Mouse (Mus musculus) CD4-positive helper T cell, adult 2 months (primary cell): Measurements from ENCODE around the gene Reck.
A peak's percentile ranks its signal among the peaks of the same experiment; 100 is the strongest.

Experiments
- DNase-seq: peaks from one replicate; pipeline ENCODE4 v3.0.0-alpha.2; 2012; ENCODE audit warnings: low read depth, missing footprints, low spot score

Gene Reck

DNA sequence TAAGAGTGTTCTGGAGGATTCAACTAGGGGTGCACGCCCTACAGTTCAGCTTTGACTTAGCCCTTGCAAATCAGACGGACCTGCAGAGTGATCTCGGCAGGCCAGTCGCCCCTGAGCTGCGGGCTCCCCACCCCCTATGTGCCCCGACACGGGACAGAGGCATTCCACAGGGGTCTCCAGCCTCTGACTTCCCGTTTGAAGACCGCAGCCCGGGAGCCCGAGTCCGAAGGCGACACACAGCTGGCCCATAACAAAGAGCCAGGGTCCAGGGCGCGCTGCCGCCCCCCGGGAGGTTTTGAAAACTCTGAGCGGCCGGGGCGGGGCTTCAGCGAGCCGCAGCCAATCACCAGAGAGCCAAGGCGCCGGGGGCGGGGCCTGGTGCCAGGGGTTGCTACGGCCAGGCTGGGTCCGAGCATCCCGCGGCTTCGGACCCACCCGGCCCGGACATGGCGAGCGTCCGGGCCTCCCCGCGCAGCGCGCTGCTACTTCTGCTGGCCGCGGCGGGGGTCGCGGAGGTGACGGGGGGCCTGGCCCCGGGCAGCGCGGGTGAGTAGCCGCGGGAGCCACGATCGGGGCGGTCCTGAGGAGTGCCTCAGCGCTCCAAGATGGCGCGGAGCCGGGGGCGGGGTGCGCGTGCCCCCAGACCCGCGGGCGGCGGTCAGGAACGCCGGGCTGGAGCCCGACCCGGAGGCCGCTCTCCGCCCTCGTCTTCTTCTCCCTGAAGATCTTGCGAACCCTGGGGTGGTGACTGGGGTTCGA, at the start of gene Reck:
TSS of gene Reck (plus strand) at position 371 of the 759 bp plus-strand sequence.
- peak; percentile 78 for DNase-seq

DNA sequence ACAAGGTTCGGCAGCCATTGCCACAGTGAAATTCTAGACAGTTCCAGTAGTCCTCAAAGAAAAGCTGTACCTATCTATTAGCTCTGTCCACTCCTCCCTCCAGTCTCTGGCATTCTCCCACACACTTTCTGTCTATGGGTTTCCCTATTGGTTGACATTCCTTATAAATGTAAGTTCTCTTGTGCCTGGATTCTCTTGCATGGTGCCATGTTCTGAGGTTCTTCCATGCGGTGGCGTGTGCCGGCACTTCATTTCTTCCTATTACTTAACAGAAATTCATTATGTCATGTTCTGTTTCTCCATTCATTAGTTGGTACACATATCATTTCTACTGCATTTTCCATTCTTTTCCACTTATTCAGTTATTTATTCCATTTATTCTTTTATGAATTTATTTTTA, 46.5 kb upstream of the Reck start:
- DNase-seq = no peak

DNA sequence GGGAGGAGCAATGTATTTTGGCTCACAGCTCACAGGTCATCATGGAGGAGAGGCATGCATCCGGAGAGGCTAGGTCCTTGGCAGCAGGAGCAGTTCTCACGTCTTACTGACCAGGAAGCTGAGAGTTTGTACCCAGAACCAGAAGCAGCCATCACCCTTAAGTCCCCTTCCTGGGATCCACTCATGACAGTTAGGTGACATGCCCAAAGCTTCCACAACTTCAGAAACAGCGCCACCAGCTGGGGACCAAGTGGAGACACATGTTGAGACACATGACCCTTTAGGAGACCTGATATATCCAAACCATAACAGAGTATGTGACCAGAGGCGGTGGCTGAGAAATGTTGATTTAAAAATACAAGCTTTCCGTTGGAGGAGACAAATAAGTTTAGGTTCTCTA, 43.3 kb upstream of the Reck start:
- no peak for DNase-seq

DNA sequence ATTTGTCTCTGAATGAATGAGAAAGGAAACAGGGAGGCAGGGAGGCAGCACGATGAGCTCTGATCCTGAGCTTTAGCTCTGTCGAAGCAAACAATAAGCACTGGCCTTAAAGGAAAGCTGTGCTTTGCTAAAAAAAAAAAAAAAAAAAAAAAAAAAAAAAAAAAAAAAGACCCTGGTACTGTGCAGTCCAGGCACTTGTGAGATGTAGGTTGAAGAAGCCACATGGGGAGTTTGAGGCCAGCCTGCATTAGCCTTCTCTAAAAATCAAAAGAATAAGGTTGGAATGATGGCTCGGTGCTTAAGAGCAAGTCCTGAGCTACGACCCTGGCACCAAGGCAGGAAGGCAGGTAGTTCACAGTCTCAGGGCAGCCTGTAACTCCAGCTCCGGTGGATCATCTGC, 41.6 kb upstream of the Reck start:
- no peak for DNase-seq

DNA sequence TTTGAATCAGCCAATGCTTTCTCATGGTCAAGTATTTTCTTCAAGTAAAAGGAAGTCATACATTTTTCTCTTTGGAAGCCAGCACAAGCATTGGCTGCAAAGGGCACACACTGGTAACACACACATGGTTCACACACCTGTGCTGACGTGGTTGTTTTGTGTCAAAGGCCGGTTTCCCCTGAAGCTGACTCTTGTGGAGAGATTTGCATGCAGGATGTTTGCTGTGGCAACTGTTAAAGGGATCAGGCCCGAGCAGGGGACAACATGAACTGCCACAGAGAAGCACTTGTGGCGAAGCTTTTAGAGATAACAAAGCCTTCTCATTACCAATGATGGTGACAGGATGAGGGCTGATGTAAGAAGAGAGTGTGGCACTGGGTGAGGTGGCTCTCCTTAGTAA, 40.6 kb upstream of the Reck start:
- DNase-seq = peak; percentile 70

DNA sequence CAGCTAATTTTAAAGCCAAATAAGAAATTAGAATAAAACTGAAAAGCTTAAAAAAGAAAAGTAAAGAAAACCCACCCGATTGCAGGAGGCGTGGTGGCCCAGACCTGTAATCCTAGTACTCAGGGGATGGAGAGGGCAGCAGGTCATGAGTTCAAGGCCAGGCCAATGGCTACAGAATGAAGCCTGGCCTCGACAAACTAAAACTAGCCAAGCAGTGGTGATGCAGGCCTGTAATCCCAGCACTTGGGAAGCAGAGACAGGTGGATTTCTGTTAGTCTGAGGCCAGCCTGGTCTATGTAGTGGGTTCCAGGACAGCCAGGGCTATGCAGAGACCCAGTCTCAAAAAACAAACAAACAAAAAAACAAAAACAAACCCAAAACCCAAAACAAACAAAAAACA, 37.0 kb upstream of the Reck start:
- no peak for DNase-seq

DNA sequence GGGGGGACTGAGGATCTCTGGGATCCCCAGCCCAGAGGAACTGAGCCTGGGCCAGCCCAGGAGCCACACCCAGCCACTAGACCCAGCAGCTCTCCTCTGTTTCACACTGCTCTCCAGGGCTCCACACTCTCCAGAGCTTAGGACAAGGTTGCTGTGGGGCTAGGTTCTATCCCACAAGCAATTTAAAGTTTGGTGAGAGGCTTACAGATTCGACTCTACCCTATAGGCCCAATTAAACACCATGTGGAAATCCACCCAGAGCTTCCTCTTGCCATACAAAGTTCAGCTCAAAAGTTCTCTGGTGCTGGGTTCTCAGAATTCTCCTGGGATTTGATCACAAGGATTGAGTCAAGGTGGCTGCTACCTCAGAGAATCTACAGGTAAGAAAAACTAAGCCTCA, 35.2 kb upstream of the Reck start, which contains the start of gene Olfr157:
TSS of gene Olfr157 (minus strand) at position 101 of the 400 bp plus-strand sequence.
- DNase-seq = no peak

DNA sequence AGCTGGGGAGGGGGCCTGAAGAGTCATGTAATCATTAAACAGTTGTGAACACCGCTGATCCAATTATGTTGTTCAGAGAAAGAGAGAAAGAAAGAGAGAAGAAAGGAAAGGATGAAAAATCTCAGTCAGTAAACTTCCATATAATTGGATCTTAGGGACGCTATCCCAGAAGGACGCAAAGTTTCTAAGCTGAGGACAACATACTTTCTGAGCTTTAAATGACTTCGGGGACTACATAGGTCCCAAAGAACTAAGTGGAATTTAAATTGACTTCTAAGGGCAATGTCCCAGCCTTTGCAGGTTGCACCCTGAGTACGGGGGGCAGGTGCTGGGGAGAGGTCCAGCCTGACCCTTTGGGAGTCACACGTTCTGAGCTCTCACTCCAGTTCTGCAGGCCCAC, 24.1 kb upstream of the Reck start, which contains the start of gene Olfr155:
TSS of gene Olfr155 (plus strand) at position 301 of the 400 bp plus-strand sequence.
- DNase-seq = no peak

DNA sequence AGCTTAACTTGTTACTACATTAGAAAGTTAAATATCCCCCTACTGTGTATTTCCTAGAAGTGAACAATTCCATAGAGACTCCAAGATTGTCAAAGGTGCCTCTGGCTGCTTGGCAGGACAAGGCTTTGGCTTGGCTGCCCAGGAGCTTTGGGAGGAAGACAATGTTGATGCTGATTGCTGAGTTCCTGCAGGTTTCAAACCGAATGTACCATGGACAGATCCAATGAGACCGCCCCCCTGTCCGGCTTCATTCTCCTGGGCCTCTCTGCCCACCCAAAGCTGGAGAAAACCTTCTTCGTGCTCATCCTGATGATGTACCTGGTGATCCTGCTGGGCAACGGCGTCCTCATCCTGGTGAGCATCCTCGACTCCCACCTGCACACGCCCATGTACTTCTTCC, 21.2 kb upstream of the Reck start:
- no peak for DNase-seq

DNA sequence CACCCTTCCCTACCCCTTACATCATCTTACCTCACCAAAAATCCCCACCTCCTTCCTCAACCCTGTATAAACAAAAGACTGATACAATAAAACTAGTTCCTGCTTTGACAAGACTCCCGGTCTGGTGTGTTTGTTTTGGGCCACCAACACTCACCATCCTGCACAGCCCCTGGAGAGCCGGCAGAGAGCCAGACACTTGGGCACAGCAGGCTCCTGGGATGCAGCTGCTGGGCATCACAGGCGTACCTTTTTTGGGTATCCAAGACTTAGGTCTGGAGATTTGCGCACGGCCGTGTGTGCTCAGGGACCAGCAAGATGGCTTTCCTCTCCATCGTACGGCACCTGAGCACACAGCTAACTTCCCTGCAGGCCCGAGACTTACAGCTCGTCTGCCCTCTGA, 15.4 kb upstream of the Reck start:
- DNase-seq = no peak

DNA sequence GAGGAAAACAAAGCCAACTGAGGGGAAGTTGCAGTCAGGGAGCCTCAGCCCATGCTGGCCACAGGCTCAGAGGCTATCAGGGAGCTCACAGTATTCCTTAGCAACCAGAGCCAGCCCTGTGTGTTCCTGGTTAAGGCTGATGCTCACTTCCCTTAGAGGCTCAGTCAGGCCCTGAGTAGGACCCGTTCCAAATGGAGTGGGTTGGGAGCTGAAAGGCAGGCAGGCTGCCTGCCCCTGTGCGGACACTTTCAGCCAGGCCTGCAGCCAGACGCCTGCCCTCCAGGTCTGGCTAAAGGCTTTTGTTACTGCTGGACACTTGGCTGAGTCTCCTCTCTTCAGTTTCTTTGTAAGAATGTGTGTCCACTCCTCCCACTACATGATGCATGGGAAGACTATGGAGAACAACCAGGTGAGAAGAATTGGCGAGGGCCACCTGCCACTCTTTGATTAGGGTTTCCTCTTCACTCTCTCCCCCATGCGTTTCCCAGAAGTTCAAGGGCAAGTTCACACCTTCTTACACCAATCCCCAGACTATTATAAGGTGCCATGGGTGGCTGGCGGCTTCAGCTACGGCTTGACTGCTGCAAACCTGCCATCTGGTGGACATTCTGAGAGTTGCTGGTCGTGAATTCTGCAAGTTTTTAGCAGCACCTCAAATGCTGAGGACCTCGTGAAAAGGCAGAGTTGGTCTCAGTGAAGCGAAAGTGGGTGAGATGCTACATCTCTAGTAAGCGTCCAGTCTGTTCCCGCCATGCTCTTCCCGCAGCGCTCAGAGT, 14.4 kb upstream of the Reck start:
- peak; percentile 63 for DNase-seq

DNA sequence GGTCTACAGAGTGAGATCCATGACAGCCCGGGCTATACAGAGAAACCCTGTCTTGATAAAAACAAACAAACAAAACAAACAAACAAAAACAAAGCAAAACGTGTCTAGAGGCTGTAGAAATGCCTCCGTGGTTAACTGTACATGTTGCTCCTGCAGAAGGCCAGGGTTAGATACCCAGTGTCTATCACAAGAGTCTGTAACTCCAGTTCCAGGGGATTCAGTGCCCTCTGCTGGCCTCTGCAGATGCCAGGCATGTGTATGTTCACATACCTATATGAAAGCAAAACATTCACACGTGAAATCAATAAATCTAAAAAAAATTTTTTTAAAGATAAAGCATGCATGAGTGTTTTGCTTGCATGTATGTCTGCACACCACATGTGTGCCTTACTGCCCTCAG, 12.0 kb upstream of the Reck start:
- no peak for DNase-seq

DNA sequence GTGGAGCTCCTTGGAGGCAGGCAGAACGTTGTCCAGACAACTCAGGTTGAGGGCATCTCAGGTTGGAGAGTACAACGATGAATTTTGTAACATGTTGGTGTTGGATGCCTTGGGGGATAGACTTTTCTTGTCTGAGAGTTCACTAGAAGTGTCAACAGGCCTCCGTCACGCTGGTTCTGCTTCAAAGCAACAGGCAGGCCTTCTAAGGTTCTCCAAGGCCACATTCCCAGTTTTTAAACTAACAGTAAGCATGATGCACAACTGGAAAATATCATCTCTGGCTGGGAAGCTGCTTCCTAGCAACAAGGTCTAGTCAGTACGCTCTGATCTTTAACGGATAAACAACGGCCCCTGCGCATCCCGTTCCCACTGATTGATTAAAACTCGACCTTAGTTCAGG, 5.5 kb upstream of the Reck start:
- no peak for DNase-seq

DNA sequence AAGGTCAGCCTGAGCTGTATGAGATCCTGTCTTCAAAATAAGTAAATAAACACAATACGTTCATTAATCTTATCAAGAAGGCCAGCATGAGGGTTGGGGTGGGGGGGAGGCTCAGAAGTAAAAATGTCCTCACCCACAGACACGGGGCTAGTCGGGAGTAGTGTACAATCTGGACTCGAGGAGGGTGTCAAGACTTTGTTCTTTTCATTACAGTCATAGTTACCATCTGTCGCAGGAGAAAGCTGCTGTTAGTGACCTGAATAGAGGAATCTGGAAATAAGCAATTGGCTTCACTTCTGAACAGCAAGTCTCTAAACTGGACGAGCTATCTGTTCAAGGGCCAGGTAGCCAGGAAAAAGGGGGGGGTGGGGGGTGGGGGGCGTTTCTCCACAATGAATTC, 829 bp upstream of the Reck start:
- DNase-seq = no peak

DNA sequence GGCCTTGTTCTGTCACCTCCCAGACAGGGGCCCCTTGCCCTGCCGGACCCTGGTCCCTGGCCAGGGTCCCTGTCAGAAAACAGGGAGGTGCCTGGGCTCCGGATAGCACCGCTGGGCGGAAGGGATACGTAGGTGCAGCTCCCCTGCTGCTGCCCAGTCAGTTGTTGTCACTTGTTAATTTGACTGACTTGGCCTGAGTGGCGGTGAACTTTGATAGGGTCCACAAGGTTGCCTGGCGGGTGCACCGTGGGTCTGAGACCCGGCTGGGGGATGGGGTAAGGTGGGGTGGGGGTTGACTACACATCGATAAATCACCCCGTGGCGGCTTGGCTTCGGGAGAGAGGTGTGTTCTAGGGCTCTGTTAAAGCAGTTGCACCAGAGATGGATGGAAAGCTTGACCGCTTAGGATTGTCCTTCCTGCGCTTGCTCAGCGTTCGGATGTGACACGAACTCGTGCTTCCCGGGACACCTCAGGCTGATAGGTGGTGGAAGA, 635 bp downstream of the Reck start:
- DNase-seq = peak; percentile 19

DNA sequence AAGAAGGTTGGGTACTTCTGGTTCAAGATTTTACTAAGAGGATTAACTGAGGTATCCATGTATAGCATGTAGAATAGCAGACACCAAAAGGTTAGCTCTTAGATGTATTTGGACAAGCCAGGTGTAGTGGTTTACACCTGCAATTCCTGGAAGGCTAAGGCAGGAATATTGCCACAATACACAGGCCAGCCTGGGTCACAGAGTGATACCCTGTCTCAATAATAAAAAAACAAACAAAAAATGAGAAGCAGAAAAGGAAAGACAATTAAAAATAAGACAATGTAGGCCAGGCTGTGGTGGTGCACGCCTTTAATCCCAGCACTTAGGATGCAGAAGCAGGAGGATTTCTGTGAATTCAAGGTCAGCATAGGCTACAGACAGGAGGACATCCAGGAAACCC, 1.9 kb downstream of the Reck start:
- no peak for DNase-seq

DNA sequence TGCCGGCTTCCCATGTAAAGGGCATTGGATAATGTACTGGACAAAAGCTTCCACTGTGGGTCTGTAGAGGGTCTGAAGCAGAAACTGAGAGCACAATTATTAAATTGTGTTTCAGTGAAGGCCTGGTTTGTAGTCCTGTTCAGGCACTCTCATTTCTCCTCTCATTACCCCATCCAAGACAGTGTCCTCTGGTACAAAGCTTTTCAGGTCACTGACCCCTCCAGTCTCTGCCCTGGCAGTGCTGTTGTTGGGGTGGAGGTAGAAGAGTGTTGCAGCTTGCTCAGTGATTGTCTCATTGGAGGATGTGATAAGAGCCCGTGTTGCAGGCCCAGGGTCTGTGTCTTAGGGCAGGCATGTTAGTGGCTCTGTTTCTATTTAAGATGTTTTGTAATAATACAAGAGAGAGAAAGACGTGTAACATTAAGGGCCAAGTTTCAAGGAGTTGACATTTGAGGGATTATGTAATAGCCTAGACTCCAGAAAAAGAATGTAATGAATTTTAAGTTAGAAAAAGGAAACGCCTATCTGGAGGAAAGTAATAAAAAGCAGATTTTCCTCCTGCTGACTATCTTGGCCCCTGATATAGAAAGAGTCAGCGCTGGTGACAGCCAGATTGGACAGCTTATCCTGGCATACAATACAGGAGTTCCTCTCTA, 2.9 kb downstream of the Reck start:
- DNase-seq = no peak

DNA sequence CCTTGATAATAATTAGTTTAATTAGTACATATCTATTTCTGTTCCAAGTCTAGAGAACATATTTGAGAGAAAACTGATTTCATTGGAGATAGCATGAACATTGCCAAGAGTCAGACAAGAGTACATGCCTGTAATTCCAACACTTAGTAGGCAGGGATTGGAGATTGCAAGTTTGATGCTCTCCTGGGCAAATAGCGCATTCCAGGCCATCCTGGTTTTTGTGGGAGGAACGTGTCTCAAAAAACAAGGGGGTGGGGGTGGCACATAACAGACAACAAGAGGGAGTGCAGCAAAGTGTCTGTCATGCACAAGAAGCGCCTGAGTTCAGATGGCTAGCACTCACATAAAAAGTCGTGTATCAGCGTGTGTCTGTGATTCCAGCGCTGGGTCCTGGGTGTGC, 4.2 kb downstream of the Reck start:
- DNase-seq = no peak

DNA sequence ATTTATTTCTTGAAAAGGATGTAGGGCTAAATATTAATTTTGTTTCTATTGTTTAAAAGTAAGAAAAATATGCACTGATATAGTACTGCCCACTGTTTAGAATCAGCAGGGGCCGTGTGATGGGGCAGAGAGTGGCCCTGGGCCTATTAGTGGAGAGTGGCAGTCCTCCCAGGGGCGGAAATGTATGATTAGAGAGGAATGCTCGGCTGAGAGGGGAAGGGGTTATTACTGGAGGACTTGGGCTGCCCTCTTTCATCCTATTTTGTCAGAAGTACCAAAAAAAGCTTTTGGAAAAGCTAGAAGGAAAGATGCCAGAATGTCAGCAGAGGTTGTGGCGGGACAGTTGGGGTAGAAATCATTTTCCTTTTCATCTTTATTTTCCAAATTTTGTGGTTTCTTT, 8.9 kb downstream of the Reck start:
- no peak for DNase-seq

DNA sequence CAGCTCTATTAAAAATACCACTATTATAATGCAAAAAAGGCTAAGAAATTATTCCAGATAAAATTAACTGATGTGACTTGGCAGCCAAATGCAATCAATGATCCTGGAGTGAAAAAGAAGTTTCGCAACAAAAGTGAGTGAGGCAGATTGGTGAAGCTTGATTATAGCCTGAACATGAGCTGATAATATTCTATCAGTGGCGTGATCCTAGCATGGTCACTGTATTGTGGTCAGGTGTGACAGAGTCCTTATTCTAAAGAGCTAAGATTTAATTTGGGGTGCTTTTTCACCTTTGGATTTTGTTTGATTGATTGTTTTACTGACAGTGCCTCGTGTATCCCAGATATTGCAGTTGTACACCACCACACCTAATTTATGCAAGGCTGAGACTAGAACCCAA, 15.9 kb downstream of the Reck start:
- DNase-seq = no peak

DNA sequence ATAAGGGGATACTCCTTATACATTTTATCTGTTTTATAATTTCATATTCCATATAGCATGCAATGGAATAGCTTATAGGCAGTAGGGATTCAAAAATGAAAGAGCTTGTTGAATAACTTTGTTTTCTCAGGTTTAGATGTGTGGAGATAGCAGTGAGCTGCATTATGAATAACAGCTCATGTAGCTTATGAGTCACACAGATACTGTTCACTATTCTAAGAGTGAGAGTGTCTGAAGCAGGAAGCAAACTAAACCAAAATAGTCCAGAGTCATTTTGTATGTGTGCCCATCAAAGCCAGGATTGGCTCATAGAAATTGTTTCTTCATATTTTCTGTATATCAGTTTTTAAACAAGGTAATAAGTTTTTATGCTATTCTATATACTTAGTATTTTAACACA, 21.9 kb downstream of the Reck start:
- no peak for DNase-seq

DNA sequence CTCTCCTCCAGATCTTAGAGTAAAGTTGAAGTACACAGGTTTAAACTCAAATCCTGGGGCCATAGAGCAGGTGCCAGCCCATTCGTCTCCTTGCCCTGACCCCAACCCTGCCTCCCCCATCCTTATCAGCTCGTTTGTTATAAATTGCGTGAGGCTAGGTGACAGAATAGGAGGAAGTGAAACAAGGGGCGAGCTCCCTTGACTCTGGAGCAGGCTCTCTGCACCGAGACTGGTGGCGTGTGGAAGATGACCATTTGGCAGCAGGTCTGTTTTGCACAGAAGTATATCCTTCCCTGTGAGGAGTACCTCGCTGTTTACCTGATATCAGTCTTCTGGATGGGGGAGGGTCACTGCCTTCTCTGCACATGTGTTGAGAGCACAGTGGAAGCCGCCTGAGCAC, 23.9 kb downstream of the Reck start:
- no peak for DNase-seq
